Mouse (Mus musculus) CH12.LX (cell line): Measurements from ENCODE around the gene Necab2.

ENCODE experiments used
- CTCF ChIP-seq, 2 experiments: IDR thresholded peaks in 1 of 2; conservative IDR thresholded peaks in 1 of 2; 2 replicates each; pipeline ENCODE4 v1.5.1; 2011 to 2012; ENCODE audit warnings: low read depth in 2 of 2, low read length in 2 of 2, improper control_type of control experiment in 1 of 2, inconsistent platforms in 1 of 2, mild to moderate bottlenecking in 1 of 2, moderate library complexity in 1 of 2
- ELF1 ChIP-seq: IDR thresholded peaks from 2 replicates; pipeline ENCODE4 v1.6.1; 2014; ENCODE audit warnings: low read depth, mild to moderate bottlenecking, inconsistent platforms, low read length, improper control_type of control experiment
- EP300 ChIP-seq: IDR thresholded peaks from 2 replicates; pipeline ENCODE4 v1.6.1; 2011; ENCODE audit warnings: low read length, improper control_type of control experiment
- GABPA ChIP-seq: IDR thresholded peaks from 2 replicates; pipeline ENCODE4 v1.6.1; 2012; ENCODE audit warnings: low read depth, low read length, improper control_type of control experiment, inconsistent platforms; ENCODE audit not compliant: insufficient replicate concordance
- HCFC1 ChIP-seq: IDR thresholded peaks from 2 replicates; pipeline ENCODE4 v1.6.1; 2012; ENCODE audit warnings: low read depth, mild to moderate bottlenecking, inconsistent platforms, low read length, improper control_type of control experiment
- JUND ChIP-seq: conservative IDR thresholded peaks from 2 replicates; pipeline ENCODE4 v1.6.1; 2011; ENCODE audit warnings: low read depth, low read length, improper control_type of control experiment
- NELFE ChIP-seq: IDR thresholded peaks from 2 replicates; pipeline ENCODE4 v1.6.1; 2011; ENCODE audit warnings: low read depth, low read length, improper control_type of control experiment
- POLR2A ChIP-seq: IDR thresholded peaks from 2 replicates; pipeline ENCODE4 v1.6.1; 2011; ENCODE audit warnings: low read depth, mild to moderate bottlenecking, improper control_type of control experiment, low read length
- POLR2AphosphoS2 ChIP-seq: IDR thresholded peaks from 2 replicates; pipeline ENCODE4 v1.6.1; 2011; ENCODE audit warnings: low read depth, low read length, improper control_type of control experiment
- RAD21 ChIP-seq: IDR thresholded peaks from 2 replicates; pipeline ENCODE4 v1.6.1; 2011; ENCODE audit warnings: low read depth, mild to moderate bottlenecking, low read length, improper control_type of control experiment, moderate library complexity
- RCOR1 ChIP-seq: conservative IDR thresholded peaks from 2 replicates; pipeline ENCODE4 v1.6.1; 2012; ENCODE audit warnings: low read depth, mild to moderate bottlenecking, inconsistent platforms, low read length, improper control_type of control experiment
- TCF12 ChIP-seq: IDR thresholded peaks from 2 replicates; pipeline ENCODE4 v1.6.1; 2014; ENCODE audit warnings: low read depth, mild to moderate bottlenecking, inconsistent platforms, low read length, improper control_type of control experiment
- USF2 ChIP-seq: conservative IDR thresholded peaks from 2 replicates; pipeline ENCODE4 v1.6.1; 2011; ENCODE audit warnings: low read depth, low read length, improper control_type of control experiment
- ZMIZ1 ChIP-seq: IDR thresholded peaks from 2 replicates; pipeline ENCODE4 v1.6.1; 2012; ENCODE audit warnings: low read depth, mild to moderate bottlenecking, inconsistent platforms, low read length, improper control_type of control experiment

- TF ChIP-seq ZMIZ1 (no peak), USF2 (no peak), POLR2A (no peak), CTCF (conservative IDR thresholded peaks at IDR 0.05 in 1 of 2, IDR thresholded peaks at IDR 0.05 in 1 of 2; ENCODE audit: low read depth in 2 of 2, low read length in 2 of 2) (no peak), POLR2AphosphoS2 (no peak), ELF1 (no peak), HCFC1 (no peak), RAD21 (no peak), RCOR1 (no peak), JUND (no peak), GABPA (no peak), EP300 (no peak), TCF12 (no peak), NELFE (no peak)
Observed at GRCm38 (mm10) chr8:119446990-119447780, 666 bp downstream of the Necab2 start.
